Mouse (Mus musculus) bone marrow, adult 2 months (tissue): ENCODE results near the gene Tango2.

Source experiments
- CTCF ChIP-seq: fragments of 200-500 bp; IDR thresholded peaks from 2 replicates; pipeline ENCODE4 v1.5.1; 2011; ENCODE audit warnings: low read length, control low read depth; ENCODE audit not compliant: control insufficient read depth, insufficient read depth
- POLR2A ChIP-seq: fragments of 200-500 bp; IDR thresholded peaks from 2 replicates; pipeline ENCODE4 v1.6.1; 2011; ENCODE audit warnings: low read depth, mild to moderate bottlenecking, control low read depth, low read length, borderline replicate concordance; ENCODE audit not compliant: control insufficient read depth

DNA sequence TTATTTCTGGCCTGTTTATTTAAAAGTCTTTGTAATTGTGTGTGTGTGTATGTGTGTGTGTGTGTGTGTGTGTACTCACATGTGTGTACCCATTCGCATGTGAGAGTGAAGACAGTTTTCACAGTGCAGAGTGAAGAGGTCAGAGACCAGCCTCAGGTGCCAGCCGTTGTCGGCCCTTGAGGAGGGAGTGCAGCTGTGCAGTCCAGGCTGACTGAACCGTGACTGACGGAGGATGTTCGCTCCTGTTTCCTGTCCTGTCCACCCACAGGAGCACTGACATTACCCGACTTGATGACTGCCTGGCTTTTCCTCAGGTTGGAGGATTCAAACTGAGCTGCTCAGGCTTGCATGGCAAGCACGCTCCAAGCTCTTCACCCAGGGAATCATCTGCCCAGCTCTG, 15.0 kb upstream of the Tango2 start:
- no peak for TF ChIP-seq CTCF
- no peak for TF ChIP-seq POLR2A
